21 mouse cellular contexts compared by ENCODE assay signal in the genomic region with DNA sequence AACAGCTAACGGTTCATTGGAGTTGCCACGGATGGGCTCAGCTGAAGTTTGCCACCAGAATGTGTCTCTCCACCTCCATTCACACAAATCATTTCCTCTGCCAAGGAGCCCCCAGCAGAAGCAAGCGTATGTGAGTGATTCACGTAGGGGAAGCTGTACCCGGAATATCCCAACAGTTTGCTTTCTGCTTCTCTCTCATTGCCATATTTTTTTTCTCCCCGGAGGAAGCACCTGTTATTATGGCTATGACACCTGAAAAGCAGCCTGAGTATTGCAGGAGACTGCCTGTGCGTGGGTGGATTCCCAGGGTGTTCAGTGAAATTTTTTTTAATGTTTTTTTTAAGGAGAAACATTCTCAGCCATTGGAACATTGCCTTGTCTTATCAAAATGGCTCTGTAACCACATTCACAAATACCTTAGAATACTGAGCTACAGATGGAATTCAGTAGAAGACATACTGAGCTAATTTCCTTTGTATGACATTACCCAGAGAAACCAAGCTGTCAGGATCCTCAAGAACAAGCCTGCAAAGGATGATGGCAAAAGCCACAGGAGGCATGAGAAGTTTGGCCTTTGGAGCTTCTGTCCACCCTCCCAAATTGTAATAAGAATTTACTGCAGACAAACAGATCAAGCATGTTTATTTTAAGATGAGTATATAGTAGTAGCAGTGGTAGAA. TPM values are rescaled to one million over a fixed set of nuclear protein-coding genes. Genes with fewer than 3 reads are reported as not detected.
DNase-seq lines count a peak whose midpoint lies in the region; ATAC-seq lines count a peak whose summit lies in the region.
"Had no signal": no experiment of that assay in that cellular context is flagged by ENCODE, and none has a peak within 500 bp of the region (broad histone marks: within the 10 kb centered on the region; RNA-seq: fewer than 3 reads in every experiment).

No protein-coding gene starts in this region.

- peak; percentile 42; the same call in 1 of the 2 replicates for ATAC-seq in frontal cortex, adult (ENCODE audit: low TSS enrichment)
- no peak for ATAC-seq in monocyte, adult 5-6 weeks (replicated peaks; ENCODE audit: insufficient number of reproducible peaks, low FRiP score, low TSS enrichment, poor library complexity, severe bottlenecking)
- ATAC-seq: hindbrain, postnatal 0 days; lung, postnatal 0 days had no signal

- no peak for DNase-seq in frontal cortex, postnatal 25 days (ENCODE audit: low spot score in 2 of 2)
- DNase-seq in brain, adult 2 months (ENCODE audit: low read depth, low spot score): peak; percentile 96
- peak; percentile 94 for DNase-seq in cerebellum, adult 9-10 months
- DNase-seq in left cerebral cortex, postnatal 36 days (ENCODE audit: low spot score in 2 of 2): peak; percentile 15 to 16
- no peak for DNase-seq in spleen, postnatal 4 days (ENCODE audit: low spot score in 2 of 2)
- DNase-seq in kidney, adult 9 months: no peak
- DNase-seq: adrenal gland, adult 8-10 months; embryo, embryonic 11 days; kidney, adult 18-20 months; kidney, postnatal 25 days; midbrain, embryonic 14.5 days; thymus, postnatal 4 days had no signal

- intact Hi-C loops in left cerebral cortex, postnatal 36 days (cut with DNase I): no loop called here

RNA-seq across cellular contexts. Expression of a gene that starts 16.3 kb away (rescaled TPM):
- total RNA-seq in left cerebral cortex, postnatal 36 days (2021): 1 to 10 TPM; 1.3 to 1.5 TPM
- total RNA-seq in monocyte, adult 5-6 weeks (2017): 0.48 to 0.87 TPM (median 0.75 TPM) in 3 replicates
- total RNA-seq: hindbrain, postnatal 0 days had no signal

RNA-seq across cellular contexts. Expression of a gene that starts 16.9 kb away (rescaled TPM):
- 10 to 100 TPM; 60.7 to 98.2 TPM for total RNA-seq in left cerebral cortex, postnatal 36 days (2021)
- total RNA-seq in monocyte, adult 5-6 weeks (2017): 13.8 to 37.1 TPM (median 27.7 TPM) in 3 replicates

RNA-seq across cellular contexts. Expression of a gene that starts 55.0 kb away (rescaled TPM):
- total RNA-seq in left cerebral cortex, postnatal 36 days (2021): not detected
- not detected in 3 replicates for total RNA-seq in monocyte, adult 5-6 weeks (2017)
- total RNA-seq: adrenal gland, adult 8-10 months; granulocyte monocyte progenitor cell, adult 5-6 weeks; hematopoietic stem cell, adult 5-6 weeks; hindbrain, postnatal 0 days; left cerebral cortex, adult 18-20 months; megakaryocyte progenitor cell, adult 5-6 weeks; neutrophil, adult 5-6 weeks had no signal

Comparison
In these comparisons a context has a peak if more than half of its experiments do, and no peak if none do; other contexts are left out.
1. DNase-seq: peak in brain, adult 2 months (single experiment), cerebellum, adult 9-10 months (single experiment) and left cerebral cortex, postnatal 36 days (2 of 2); none in frontal cortex, postnatal 25 days (0 of 2), spleen, postnatal 4 days (0 of 2) and kidney, adult 9 months (single experiment).